Mouse (Mus musculus): ENCODE measurements around the gene Slc29a4. TPM values are rescaled to one million over a fixed set of nuclear protein-coding genes. Genes with fewer than 3 reads are reported as not detected.
A peak's percentile ranks its signal among the peaks of the same experiment; 100 is the strongest.

The Slc29a4 gene
- total and polyA plus RNA-seq, 2 experiments from 2014 or later: 76.4 to 104 TPM

GRCm38 (mm10) chr5:142716056-142716455 is 23.7 kb downstream of the Slc29a4 start:
- Histone ChIP-seq H3K4me1 (ENCODE audit: insufficient read depth) (no peaks in the 10 kb centered on the region), H3K4me3 (ENCODE audit: low read depth, low read length) (no peak overlapping the region), H3K4me2 (ENCODE audit: low read depth) (no peak overlapping the region), H3K27me3 (ENCODE audit: insufficient read depth, low read length) (no peaks in the 10 kb centered on the region), H3K9me3 (ENCODE audit: low read length) (no peaks in the 10 kb centered on the region), H3K27ac (ENCODE audit: low read depth, low read length) (no peak overlapping the region), H3K9ac (no peak overlapping the region), H3K36me3 (ENCODE audit: insufficient read depth) (peaks cover 58% of the 10 kb centered on the region)
- no peak for TF ChIP-seq CTCF (IDR thresholded peaks at IDR 0.05; ENCODE audit: low read depth)
- ATAC-seq (no peak), DNase-seq (no peak)
- WGBS: 85% methylated on average over 6 of the region's 6 CpGs

- DNase-seq: peak; percentile 88
- no peaks in the 10 kb centered on the region for H3K4me1 ChIP-seq (ENCODE audit: insufficient read depth)
- peaks cover 57% of the 10 kb centered on the region for H3K36me3 ChIP-seq (ENCODE audit: insufficient read depth)
- ATAC-seq: peak; percentile 79
- H3K9me3 ChIP-seq (ENCODE audit: low read length): no peaks in the 10 kb centered on the region
- H3K27ac ChIP-seq (ENCODE audit: low read depth, low read length): no peak overlapping the region
- WGBS: 25% methylated on average over 4 of the region's 4 CpGs
- no peaks in the 10 kb centered on the region for H3K27me3 ChIP-seq (ENCODE audit: insufficient read depth, low read length)
- no peak overlapping the region for H3K4me2 ChIP-seq (ENCODE audit: low read depth)
- peak; percentile 97 for TF ChIP-seq CTCF (IDR thresholded peaks at IDR 0.05; ENCODE audit: low read depth)
- H3K9ac ChIP-seq: no peak overlapping the region
- H3K4me3 ChIP-seq (ENCODE audit: low read depth, low read length): no peak overlapping the region
These were observed 25.7 kb downstream of the Slc29a4 start for GRCm38 (mm10) chr5:142718037-142718436.

GRCm38 (mm10) chr5:142718486-142718885 is 26.2 kb downstream of the Slc29a4 start:
- no peak overlapping the region for H3K9ac ChIP-seq

GRCm38 (mm10) chr5:142719897-142720296 is 27.6 kb downstream of the Slc29a4 start:
- no peak for DNase-seq
- no peaks in the 10 kb centered on the region for H3K27me3 ChIP-seq (ENCODE audit: insufficient read depth, low read length)
- no peak overlapping the region for H3K4me3 ChIP-seq (ENCODE audit: low read depth, low read length)
- no peak overlapping the region for H3K27ac ChIP-seq (ENCODE audit: low read depth, low read length)
- H3K9ac ChIP-seq: no peak overlapping the region
- 79% methylated on average over 13 of the region's 13 CpGs for WGBS
- H3K9me3 ChIP-seq (ENCODE audit: low read length): no peaks in the 10 kb centered on the region
- no peak overlapping the region for H3K4me2 ChIP-seq (ENCODE audit: low read depth)
- H3K4me1 ChIP-seq (ENCODE audit: insufficient read depth): no peaks in the 10 kb centered on the region
- no peak for ATAC-seq
- H3K36me3 ChIP-seq (ENCODE audit: insufficient read depth): peaks cover 43% of the 10 kb centered on the region
- TF ChIP-seq CTCF (IDR thresholded peaks at IDR 0.05; ENCODE audit: low read depth): no peak

More at GRCm38 (mm10) chr5:142718486-142718885, 26.2 kb downstream of the Slc29a4 start:
- DNase-seq (no peak), ATAC-seq (no peak)
- H3K36me3 ChIP-seq (ENCODE audit: insufficient read depth): peaks cover 57% of the 10 kb centered on the region
- no peaks in the 10 kb centered on the region for H3K4me1 ChIP-seq (ENCODE audit: insufficient read depth)
- H3K27ac ChIP-seq (ENCODE audit: low read depth, low read length): no peak overlapping the region
- H3K4me2 ChIP-seq (ENCODE audit: low read depth): no peak overlapping the region
- no peaks in the 10 kb centered on the region for H3K27me3 ChIP-seq (ENCODE audit: insufficient read depth, low read length)
- no peak for TF ChIP-seq CTCF (IDR thresholded peaks at IDR 0.05; ENCODE audit: low read depth)
- H3K9me3 ChIP-seq (ENCODE audit: low read length): no peaks in the 10 kb centered on the region
- H3K4me3 ChIP-seq (ENCODE audit: low read depth, low read length): no peak overlapping the region
- 79% methylated on average over 25 of the region's 25 CpGs for WGBS

- no peaks in the 10 kb centered on the region for H3K27me3 ChIP-seq (ENCODE audit: insufficient read depth, low read length)
- no peak overlapping the region for H3K9ac ChIP-seq
- 14% methylated on average over 7 of the region's 7 CpGs for WGBS
- H3K4me3 ChIP-seq (ENCODE audit: low read depth, low read length): no peak overlapping the region
- peak; percentile 88 for DNase-seq
- no peaks in the 10 kb centered on the region for H3K4me1 ChIP-seq (ENCODE audit: insufficient read depth)
- no peaks in the 10 kb centered on the region for H3K9me3 ChIP-seq (ENCODE audit: low read length)
- peak overlapping the region; percentile 54 for H3K27ac ChIP-seq (ENCODE audit: low read depth, low read length)
- TF ChIP-seq CTCF (IDR thresholded peaks at IDR 0.05; ENCODE audit: low read depth): peak; percentile 88
- H3K4me2 ChIP-seq (ENCODE audit: low read depth): 0 out of 2 replicates have a peak overlapping the region, but pooled peaks have one; percentile 8
- ATAC-seq: peak; percentile 80
- H3K36me3 ChIP-seq (ENCODE audit: insufficient read depth): peaks cover 62% of the 10 kb centered on the region
These were observed 31.3 kb downstream of the Slc29a4 start for GRCm38 (mm10) chr5:142723520-142724133.

GRCm38 (mm10) chr5:142724265-142724664 is 32.0 kb downstream of the Slc29a4 start:
- Histone ChIP-seq H3K27me3 (ENCODE audit: insufficient read depth, low read length) (no peaks in the 10 kb centered on the region), H3K4me1 (ENCODE audit: insufficient read depth) (no peaks in the 10 kb centered on the region), H3K9ac (no peak overlapping the region), H3K36me3 (ENCODE audit: insufficient read depth) (peaks cover 62% of the 10 kb centered on the region), H3K27ac (ENCODE audit: low read depth, low read length) (no peak overlapping the region), H3K4me3 (ENCODE audit: low read depth, low read length) (no peak overlapping the region), H3K9me3 (ENCODE audit: low read length) (no peaks in the 10 kb centered on the region), H3K4me2 (ENCODE audit: low read depth) (no peak overlapping the region)
- DNase-seq (no peak), ATAC-seq (no peak)
- no peak for TF ChIP-seq CTCF (IDR thresholded peaks at IDR 0.05; ENCODE audit: low read depth)
- WGBS: 85% methylated on average over 7 of the region's 7 CpGs

GRCm38 (mm10) chr5:142726748-142727147 is 34.4 kb downstream of the Slc29a4 start:
- H3K4me1 ChIP-seq (ENCODE audit: insufficient read depth): no peaks in the 10 kb centered on the region

More at GRCm38 (mm10) chr5:142726748-142727147, 34.4 kb downstream of the Slc29a4 start:
- TF ChIP-seq CTCF (IDR thresholded peaks at IDR 0.05; ENCODE audit: low read depth): no peak
- Histone ChIP-seq H3K9me3 (ENCODE audit: low read length) (no peaks in the 10 kb centered on the region), H3K27me3 (ENCODE audit: insufficient read depth, low read length) (no peaks in the 10 kb centered on the region), H3K4me2 (ENCODE audit: low read depth) (no peak overlapping the region), H3K36me3 (ENCODE audit: insufficient read depth) (peaks cover 73% of the 10 kb centered on the region), H3K4me3 (ENCODE audit: low read depth, low read length) (no peak overlapping the region), H3K9ac (no peak overlapping the region), H3K27ac (ENCODE audit: low read depth, low read length) (peak overlapping the region; percentile 3; the same call in 1 of the 2 replicates)
- DNase-seq (no peak), ATAC-seq (no peak)
- 82% methylated on average over 6 of the region's 6 CpGs for WGBS

Measured in forebrain, postnatal 0 days (tissue).